Mouse (Mus musculus) cerebellum, postnatal 10 days (tissue): Measurements from ENCODE around the gene Ttl.
A peak's percentile ranks its signal among the peaks of the same experiment; 100 is the strongest.

Experiments
- DNase-seq, 2 experiments: peaks; one replicate each; pipeline ENCODE4 v3.0.0; 2021; ENCODE audit warnings: mixed read lengths in 2 of 2

Ttl gene

GRCm38 (mm10) chr2:129087520-129087919 is 21.8 kb downstream of the Ttl start:
- no peak for DNase-seq

- no peak for DNase-seq
Measured at GRCm38 (mm10) chr2:129090370-129090769, 24.6 kb downstream of the Ttl start.

DNA sequence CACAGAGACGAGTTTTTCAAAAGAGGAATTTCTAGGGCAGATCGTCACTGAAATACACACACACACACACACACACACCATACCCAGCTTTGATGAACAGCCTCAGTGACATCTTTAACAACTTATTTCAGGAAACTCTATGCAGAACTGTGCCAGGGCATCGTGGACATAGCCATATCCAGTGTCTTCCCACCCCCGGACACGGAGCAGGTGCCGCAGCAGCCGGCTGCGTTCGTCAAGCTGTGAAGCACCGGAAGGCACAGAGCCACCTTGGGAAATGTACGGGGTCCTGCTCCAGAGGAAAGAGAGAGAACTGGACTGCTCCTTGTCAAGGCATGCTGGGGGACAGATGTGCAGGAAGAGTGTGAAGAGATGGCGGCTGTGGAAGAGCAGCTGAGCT is 27.1 kb downstream of the Ttl start:
- DNase-seq, result no peak

GRCm38 (mm10) chr2:129093926-129094724 is 28.4 kb downstream of the Ttl start:
- no peak for DNase-seq

DNA sequence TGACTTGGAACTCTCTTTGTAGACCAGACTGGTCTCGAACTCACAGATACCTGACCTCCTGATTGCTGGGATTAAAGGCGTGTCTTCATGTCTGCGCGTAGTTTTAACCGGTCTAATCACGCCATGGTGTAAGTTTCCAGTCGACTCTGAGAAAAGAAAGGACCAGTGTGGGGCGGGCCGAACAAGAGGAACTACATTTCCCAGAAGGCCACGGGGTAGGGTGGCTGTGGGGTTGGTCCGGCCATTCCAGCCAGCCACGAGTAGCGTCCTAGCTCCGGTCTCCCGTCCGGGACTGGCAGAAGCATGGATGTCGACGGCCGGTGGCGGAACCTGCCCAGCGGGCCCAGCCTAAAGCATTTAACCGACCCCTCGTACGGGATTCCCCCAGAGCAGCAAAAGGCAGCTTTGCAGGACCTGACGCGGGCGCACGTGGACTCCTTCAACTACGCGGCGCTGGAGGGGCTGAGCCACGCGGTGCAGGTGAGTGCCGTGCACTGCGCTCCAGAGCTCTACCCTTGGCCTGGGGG is 35.1 kb downstream of the Ttl start, which contains the start of gene Polr1b:
Gene Polr1b (plus strand): TSS at position 212 of the 527 bp plus-strand sequence.
- peak; percentile 94 to 95 for DNase-seq

DNA sequence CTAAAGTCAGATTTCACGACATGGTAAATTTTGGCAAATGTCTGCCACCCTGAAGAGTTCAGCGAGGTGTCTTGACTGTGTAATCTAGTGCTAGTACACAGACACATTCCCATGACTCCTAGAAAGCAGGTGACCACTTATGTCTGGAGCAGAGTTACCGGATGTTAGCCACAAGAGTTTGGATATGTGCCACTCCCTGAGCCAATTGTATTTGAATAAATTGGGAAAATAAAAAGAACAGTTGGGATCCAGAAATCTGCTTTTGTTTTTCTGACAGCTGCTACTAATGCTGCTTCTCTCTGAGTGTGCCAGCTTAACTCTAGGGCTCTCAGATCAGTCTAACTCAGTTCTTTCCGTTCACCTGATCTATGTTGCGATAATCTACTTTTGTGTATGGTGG is 47.2 kb downstream of the Ttl start:
- no peak for DNase-seq

GRCm38 (mm10) chr2:129115706-129116367 is 50.1 kb downstream of the Ttl start:
- no peak for DNase-seq

GRCm38 (mm10) chr2:129116368-129116739 is 50.6 kb downstream of the Ttl start:
- DNase-seq, result no peak

DNA sequence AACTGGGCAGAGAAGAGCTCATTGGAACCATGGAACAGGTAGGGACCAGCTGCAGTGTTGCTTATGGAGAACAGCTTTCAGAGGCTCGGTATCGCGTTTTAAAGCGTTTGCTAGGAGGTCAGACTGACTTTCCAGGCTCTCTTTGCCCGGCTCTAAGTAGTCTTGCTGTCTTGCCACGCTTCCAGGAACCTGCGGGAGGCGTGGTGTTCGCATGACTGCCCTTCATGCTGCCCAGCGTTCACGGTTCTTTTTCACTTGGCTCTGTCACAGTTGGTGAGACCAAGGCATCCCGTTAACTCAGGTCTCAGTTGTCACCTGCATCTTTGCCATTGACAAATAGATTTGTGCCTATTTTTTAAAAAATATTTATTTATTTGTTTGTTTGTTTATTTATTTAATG is 52.3 kb downstream of the Ttl start:
- no peak for DNase-seq

- DNase-seq, result peak in 1 of 2 experiments; percentile 57
Measured at GRCm38 (mm10) chr2:129121986-129122385, 56.2 kb downstream of the Ttl start.

- peak; percentile 94 to 97 for DNase-seq
Measured at GRCm38 (mm10) chr2:129129412-129129929, 63.7 kb downstream of the Ttl start, which contains the start of gene Chchd5. Gene Chchd5, plus strand, starts transcription at chr2:129129700.

DNA sequence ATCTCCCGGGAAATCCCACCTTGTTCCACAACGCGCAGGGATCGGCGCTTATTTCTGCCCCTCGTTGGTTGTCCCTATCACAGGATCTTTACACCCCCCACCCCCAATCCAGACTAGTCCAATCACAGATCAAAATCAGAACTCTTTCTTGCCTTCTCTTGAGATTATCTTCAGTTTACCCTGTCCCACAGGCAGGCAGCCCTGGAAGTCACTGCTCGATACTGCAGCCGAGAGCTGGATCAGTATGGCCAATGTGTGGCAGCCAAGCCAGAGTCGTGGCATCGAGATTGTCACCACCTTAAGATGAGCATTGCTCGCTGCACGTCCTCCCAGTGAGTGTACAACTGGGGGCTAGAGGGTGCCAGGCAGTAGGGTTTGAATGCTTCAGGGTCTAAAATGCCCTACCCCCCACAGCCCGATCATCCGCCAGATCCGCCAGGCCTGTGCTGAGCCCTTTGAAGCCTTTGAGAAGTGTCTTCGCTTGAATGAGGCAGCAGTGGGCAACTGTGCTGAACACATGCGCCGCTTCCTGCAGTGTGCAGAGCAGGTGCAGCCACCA is 64.3 kb downstream of the Ttl start:
- peak in 1 of 2 experiments; percentile 51 for DNase-seq

- DNase-seq, result no peak
Measured at GRCm38 (mm10) chr2:129130776-129131175, 65.0 kb downstream of the Ttl start.

DNA sequence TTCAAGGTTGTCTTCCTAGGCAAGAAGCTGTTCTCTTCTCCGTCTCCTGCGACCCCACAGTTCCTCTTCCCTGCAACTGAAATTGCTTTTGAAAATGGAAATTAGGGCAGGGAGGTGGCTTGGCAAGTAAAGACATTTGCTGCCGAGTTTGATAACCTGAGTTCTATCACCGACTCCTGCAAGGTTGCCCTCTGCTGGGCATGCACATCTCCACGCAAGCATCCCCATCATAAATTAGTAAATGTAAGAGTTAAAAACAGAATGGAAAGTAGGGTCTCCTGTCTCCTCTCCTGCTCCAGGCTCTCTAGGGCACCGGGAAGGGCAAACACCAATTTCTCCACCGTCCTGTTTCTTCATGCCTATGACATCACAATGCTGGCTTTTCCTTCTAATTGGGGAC is 66.5 kb downstream of the Ttl start:
- peak in 1 of 2 experiments; percentile 28 for DNase-seq

DNA sequence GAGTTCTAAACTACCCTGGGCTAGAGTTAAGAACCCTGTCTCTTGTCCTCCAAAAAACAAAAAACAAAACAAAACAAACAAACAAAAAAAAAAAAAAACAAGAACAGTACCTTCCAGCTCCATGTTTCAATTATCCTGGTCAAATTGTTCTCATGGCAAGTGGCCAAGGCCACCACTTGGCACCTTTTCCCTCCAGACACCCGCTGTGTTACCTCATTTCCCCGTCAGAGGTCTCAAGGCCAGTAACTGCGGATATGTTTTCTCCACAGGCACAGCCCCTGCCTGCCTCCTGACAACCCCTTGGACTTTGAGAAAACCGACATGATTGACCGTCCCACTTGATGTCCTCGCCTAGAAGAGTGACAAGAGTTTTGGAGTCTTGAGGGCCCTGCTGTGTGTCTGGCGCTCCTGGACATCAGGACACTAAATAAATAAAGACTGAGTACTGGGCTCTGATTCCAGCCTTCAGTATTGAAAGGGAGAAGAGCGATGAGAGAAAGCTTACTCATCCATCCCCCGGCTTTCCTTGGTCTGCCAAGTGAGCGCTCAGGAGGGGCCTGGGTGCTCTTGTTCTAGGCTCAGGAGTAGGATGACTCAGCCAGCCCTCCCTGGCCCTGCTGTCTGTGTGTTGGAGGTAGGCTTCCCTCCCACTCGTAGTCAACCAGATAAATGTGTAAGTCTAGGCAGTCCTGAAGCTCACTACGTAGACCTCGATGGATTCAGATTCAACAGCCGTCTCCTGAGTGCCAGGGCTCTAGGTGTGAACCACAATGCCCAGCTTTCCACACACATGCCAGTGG is 67.5 kb downstream of the Ttl start:
- DNase-seq, result peak in 1 of 2 experiments; percentile 43

DNA sequence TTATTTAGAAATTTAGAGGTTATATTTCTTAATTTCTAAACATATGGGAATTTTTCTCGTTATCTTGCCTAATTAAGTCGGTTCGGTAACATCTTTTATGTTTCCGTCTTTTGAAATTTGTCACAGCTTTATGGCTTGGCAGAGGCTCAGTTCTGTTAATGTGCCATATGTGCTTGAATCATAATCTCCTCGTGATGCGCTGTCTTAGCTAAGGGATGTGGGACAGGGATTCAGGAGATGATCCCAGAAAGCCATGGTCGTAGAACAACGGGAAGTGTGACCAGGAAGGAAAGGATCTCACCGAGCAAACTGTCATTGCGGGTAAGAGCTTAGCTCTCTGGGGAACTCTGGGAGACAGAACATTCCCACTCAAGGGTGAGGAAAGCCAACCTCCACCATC is 74.2 kb downstream of the Ttl start:
- DNase-seq, result peak; percentile 56 to 64
